Mouse (Mus musculus): Measurements from ENCODE around the gene Fam89a. TPM values are rescaled to one million over a fixed set of nuclear protein-coding genes. Genes with fewer than 3 reads are reported as not detected.

Fam89a gene
- 6.2 and 6.8 TPM in 2 replicates for polyA plus RNA-seq (2014; fragmentation: Nextera tagmentation; extraction: Ambion mirVana)

DNA sequence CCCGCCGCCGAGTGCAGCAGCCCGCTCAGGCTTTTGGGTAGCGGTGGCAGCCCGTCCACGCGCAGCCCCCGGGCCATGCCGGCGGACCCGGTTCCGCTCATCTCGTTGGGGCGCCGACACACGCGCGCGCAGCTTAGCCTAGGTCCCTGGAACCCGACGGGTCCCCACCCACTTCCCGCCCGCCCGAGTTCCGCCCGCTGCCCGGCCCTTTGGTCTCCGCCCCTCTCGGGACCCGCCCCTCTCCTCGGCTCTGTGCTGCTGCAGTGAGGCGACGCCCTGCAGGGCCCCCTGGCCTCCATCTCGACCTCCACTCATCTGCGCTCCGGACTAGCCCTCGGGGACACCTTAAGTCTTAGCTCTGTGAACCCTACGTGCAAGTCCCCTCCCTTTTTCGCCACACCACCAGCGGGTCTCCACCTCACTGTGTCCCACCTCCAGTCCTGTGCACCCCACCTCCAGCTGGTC, at the start of gene Fam89a:
TSS of gene Fam89a (minus strand) at position 124 of the 465 bp plus-strand sequence.
- WGBS: 1% methylated on average over 33 of the region's 41 CpGs
- ATAC-seq (ENCODE audit: low FRiP score, low TSS enrichment): peak; percentile 80
- no peak within 1 kb of the TSS for H3K27ac ChIP-seq (ENCODE audit: low read depth, low read length)
- no peaks in the 10 kb centered on the region for H3K9me3 ChIP-seq (ENCODE audit: control insufficient read depth, low read length)
- H3K4me2 ChIP-seq (replicated peaks; ENCODE audit: low read depth, low read length): peak within 1 kb of the TSS; percentile 96
- peaks cover 28% of the 10 kb centered on the region for H3K4me1 ChIP-seq (ENCODE audit: control insufficient read depth, insufficient read depth, low read length)
- H3K9ac ChIP-seq (ENCODE audit: low read depth, low read length): peak within 1 kb of the TSS; percentile 67
- H3K36me3 ChIP-seq (ENCODE audit: control insufficient read depth, insufficient read depth, low read length): no peaks in the 10 kb centered on the region
- peak within 1 kb of the TSS; percentile 71 for H3K4me3 ChIP-seq (ENCODE audit: low read length)
- peaks cover 20% of the 10 kb centered on the region for H3K27me3 ChIP-seq (ENCODE audit: control insufficient read depth, insufficient read depth, low read length)

GRCm38 (mm10) chr8:124800542-124800941, 48.9 kb upstream of the Fam89a start:
- ATAC-seq (ENCODE audit: low FRiP score, low TSS enrichment): no peak
- Histone ChIP-seq H3K4me3 (ENCODE audit: low read length) (no peak overlapping the region), H3K4me1 (ENCODE audit: control insufficient read depth, insufficient read depth, low read length) (no peaks in the 10 kb centered on the region), H3K9me3 (ENCODE audit: control insufficient read depth, low read length) (no peaks in the 10 kb centered on the region), H3K27ac (ENCODE audit: low read depth, low read length) (no peak overlapping the region), H3K36me3 (ENCODE audit: control insufficient read depth, insufficient read depth, low read length) (no peaks in the 10 kb centered on the region), H3K27me3 (ENCODE audit: control insufficient read depth, insufficient read depth, low read length) (peaks cover 14% of the 10 kb centered on the region), H3K9ac (ENCODE audit: low read depth, low read length) (no peak overlapping the region), H3K4me2 (replicated peaks; ENCODE audit: low read depth, low read length) (no peak overlapping the region)
- 42% methylated on average over 11 of the region's 11 CpGs for WGBS

GRCm38 (mm10) chr8:124795781-124796488, 44.3 kb upstream of the Fam89a start:
- Histone ChIP-seq H3K36me3 (ENCODE audit: control insufficient read depth, insufficient read depth, low read length) (no peaks in the 10 kb centered on the region), H3K27me3 (ENCODE audit: control insufficient read depth, insufficient read depth, low read length) (peaks cover 56% of the 10 kb centered on the region), H3K4me3 (ENCODE audit: low read length) (no peak overlapping the region), H3K9me3 (ENCODE audit: control insufficient read depth, low read length) (no peaks in the 10 kb centered on the region), H3K4me2 (replicated peaks; ENCODE audit: low read depth, low read length) (no peak overlapping the region), H3K9ac (ENCODE audit: low read depth, low read length) (no peak overlapping the region), H3K4me1 (ENCODE audit: control insufficient read depth, insufficient read depth, low read length) (peaks cover 20% of the 10 kb centered on the region), H3K27ac (ENCODE audit: low read depth, low read length) (no peak overlapping the region)
- ATAC-seq (ENCODE audit: low FRiP score, low TSS enrichment): no peak
- WGBS: 67% methylated on average over 8 of the region's 8 CpGs

DNA sequence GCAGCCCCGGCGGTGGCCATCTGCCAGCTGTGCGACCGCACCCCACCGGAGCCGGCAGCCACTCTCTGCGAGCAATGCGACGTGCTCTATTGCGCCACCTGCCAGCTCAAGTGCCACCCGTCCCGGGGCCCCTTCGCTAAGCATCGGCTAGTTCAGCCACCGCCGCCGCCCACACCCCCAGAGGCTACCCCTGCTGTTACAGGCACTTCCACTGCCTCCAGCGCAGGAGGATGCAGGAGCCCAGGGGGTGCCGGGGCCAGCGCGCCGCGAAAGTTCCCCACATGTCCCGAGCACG, 42.8 kb upstream of the Fam89a start:
- H3K4me2 ChIP-seq (replicated peaks; ENCODE audit: low read depth, low read length): peak overlapping the region; percentile 100
- peak overlapping the region; percentile 60 for H3K4me3 ChIP-seq (ENCODE audit: low read length)
- under 1% methylated on average over 25 of the region's 25 CpGs for WGBS
- H3K36me3 ChIP-seq (ENCODE audit: control insufficient read depth, insufficient read depth, low read length): no peaks in the 10 kb centered on the region
- H3K27me3 ChIP-seq (ENCODE audit: control insufficient read depth, insufficient read depth, low read length): peaks cover 60% of the 10 kb centered on the region
- no peak overlapping the region for H3K27ac ChIP-seq (ENCODE audit: low read depth, low read length)
- no peak for ATAC-seq (ENCODE audit: low FRiP score, low TSS enrichment)
- no peak overlapping the region for H3K9ac ChIP-seq (ENCODE audit: low read depth, low read length)
- no peaks in the 10 kb centered on the region for H3K9me3 ChIP-seq (ENCODE audit: control insufficient read depth, low read length)
- H3K4me1 ChIP-seq (ENCODE audit: control insufficient read depth, insufficient read depth, low read length): peaks cover 20% of the 10 kb centered on the region

- peak overlapping the region; percentile 100 for H3K4me2 ChIP-seq (replicated peaks; ENCODE audit: low read depth, low read length)
- no peak overlapping the region for H3K9ac ChIP-seq (ENCODE audit: low read depth, low read length)
- 1% methylated on average over 80 of the region's 81 CpGs for WGBS
- H3K4me3 ChIP-seq (ENCODE audit: low read length): peak overlapping the region; percentile 60
- no peaks in the 10 kb centered on the region for H3K36me3 ChIP-seq (ENCODE audit: control insufficient read depth, insufficient read depth, low read length)
- H3K27me3 ChIP-seq (ENCODE audit: control insufficient read depth, insufficient read depth, low read length): peaks cover 60% of the 10 kb centered on the region
- no peaks in the 10 kb centered on the region for H3K9me3 ChIP-seq (ENCODE audit: control insufficient read depth, low read length)
- ATAC-seq (ENCODE audit: low FRiP score, low TSS enrichment): peak; percentile 16
- H3K4me1 ChIP-seq (ENCODE audit: control insufficient read depth, insufficient read depth, low read length): peaks cover 20% of the 10 kb centered on the region
- no peak overlapping the region for H3K27ac ChIP-seq (ENCODE audit: low read depth, low read length)
These were observed 42.2 kb upstream of the Fam89a start for GRCm38 (mm10) chr8:124793661-124794485.

GRCm38 (mm10) chr8:124793172-124793651, 41.6 kb upstream of the Fam89a start:
- Histone ChIP-seq H3K9me3 (ENCODE audit: control insufficient read depth, low read length) (no peaks in the 10 kb centered on the region), H3K27ac (ENCODE audit: low read depth, low read length) (no peak overlapping the region), H3K4me1 (ENCODE audit: control insufficient read depth, insufficient read depth, low read length) (peaks cover 20% of the 10 kb centered on the region), H3K36me3 (ENCODE audit: control insufficient read depth, insufficient read depth, low read length) (no peaks in the 10 kb centered on the region), H3K9ac (ENCODE audit: low read depth, low read length) (peak overlapping the region; percentile 40; the same call in 1 of the 2 replicates), H3K4me3 (ENCODE audit: low read length) (peak overlapping the region; percentile 60), H3K27me3 (ENCODE audit: control insufficient read depth, insufficient read depth, low read length) (peaks cover 60% of the 10 kb centered on the region), H3K4me2 (replicated peaks; ENCODE audit: low read depth, low read length) (peak overlapping the region; percentile 100)
- ATAC-seq (ENCODE audit: low FRiP score, low TSS enrichment): peak; percentile 90
- under 1% methylated on average over 36 of the region's 51 CpGs for WGBS

DNA sequence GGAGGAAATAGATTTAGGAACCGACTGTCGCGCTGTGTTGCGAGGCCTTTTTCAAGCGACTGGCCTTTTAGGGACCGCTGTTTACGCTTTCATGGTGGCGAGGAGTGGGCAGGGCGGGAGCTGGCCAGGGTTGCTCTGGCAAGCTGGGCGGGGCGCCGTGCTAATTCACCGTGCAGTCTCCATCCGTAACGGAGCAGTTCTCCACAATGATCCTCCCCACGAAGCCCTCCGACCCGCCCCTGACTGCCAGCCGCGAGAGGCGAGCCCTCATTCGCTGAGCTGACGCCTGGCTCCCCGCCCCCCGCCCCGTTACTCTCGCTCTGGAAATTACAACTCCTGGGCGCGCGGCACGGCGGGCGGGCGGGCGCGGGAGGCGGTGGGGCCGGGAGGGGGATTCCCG, 41.1 kb upstream of the Fam89a start, which contains the start of gene Trim67:
TSS of gene Trim67 (plus strand) at position 385 of the 400 bp plus-strand sequence.
- peak within 1 kb of the TSS; percentile 100 for H3K4me2 ChIP-seq (replicated peaks; ENCODE audit: low read depth, low read length)
- peak; percentile 85 for ATAC-seq (ENCODE audit: low FRiP score, low TSS enrichment)
- H3K27me3 ChIP-seq (ENCODE audit: control insufficient read depth, insufficient read depth, low read length): peaks cover 60% of the 10 kb centered on the region
- peaks cover 20% of the 10 kb centered on the region for H3K4me1 ChIP-seq (ENCODE audit: control insufficient read depth, insufficient read depth, low read length)
- no peaks in the 10 kb centered on the region for H3K36me3 ChIP-seq (ENCODE audit: control insufficient read depth, insufficient read depth, low read length)
- WGBS: under 1% methylated on average over 30 of the region's 39 CpGs
- H3K9me3 ChIP-seq (ENCODE audit: control insufficient read depth, low read length): no peaks in the 10 kb centered on the region
- H3K4me3 ChIP-seq (ENCODE audit: low read length): peak within 1 kb of the TSS; percentile 60
- no peak within 1 kb of the TSS for H3K27ac ChIP-seq (ENCODE audit: low read depth, low read length)
- H3K9ac ChIP-seq (ENCODE audit: low read depth, low read length): peak within 1 kb of the TSS; percentile 40; the same call in 1 of the 2 replicates

DNA sequence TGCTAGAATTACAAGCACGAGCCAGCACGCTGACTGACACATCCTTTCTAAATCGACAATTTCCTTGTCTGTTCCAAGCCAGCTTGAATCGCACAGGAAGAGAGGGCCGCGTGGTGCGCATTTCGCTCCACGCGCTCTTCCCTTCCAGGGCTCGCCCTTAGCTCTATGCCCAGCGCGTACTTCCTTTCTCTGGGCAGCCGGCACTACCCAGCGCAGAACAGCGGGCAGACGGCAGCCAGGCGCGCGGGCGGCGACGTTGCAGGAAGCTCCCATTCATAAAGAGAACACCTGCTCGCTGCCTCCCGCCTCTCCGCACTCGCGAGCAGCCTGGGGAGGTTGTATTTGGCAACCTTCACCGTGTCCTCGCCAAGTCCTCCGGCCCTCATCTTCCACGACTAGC, 40.6 kb upstream of the Fam89a start:
- peaks cover 60% of the 10 kb centered on the region for H3K27me3 ChIP-seq (ENCODE audit: control insufficient read depth, insufficient read depth, low read length)
- under 1% methylated on average over 32 of the region's 32 CpGs for WGBS
- no peak for ATAC-seq (ENCODE audit: low FRiP score, low TSS enrichment)

More for the DNA sequence above, 40.6 kb upstream of the Fam89a start:
- H3K4me2 ChIP-seq (replicated peaks; ENCODE audit: low read depth, low read length): peak overlapping the region; percentile 100
- no peak overlapping the region for H3K27ac ChIP-seq (ENCODE audit: low read depth, low read length)
- no peaks in the 10 kb centered on the region for H3K9me3 ChIP-seq (ENCODE audit: control insufficient read depth, low read length)
- no peaks in the 10 kb centered on the region for H3K36me3 ChIP-seq (ENCODE audit: control insufficient read depth, insufficient read depth, low read length)
- peak overlapping the region; percentile 60 for H3K4me3 ChIP-seq (ENCODE audit: low read length)
- H3K4me1 ChIP-seq (ENCODE audit: control insufficient read depth, insufficient read depth, low read length): peaks cover 20% of the 10 kb centered on the region
- H3K9ac ChIP-seq (ENCODE audit: low read depth, low read length): no peak overlapping the region

Data from kidney, embryonic 14.5 days (tissue).